Mouse (Mus musculus) spleen, embryonic (tissue): ENCODE data around the gene Alppl2.

ENCODE experiments used
- CTCF ChIA-PET: fragments of 350-600 bp; sonication (Branson Sonifier 250); formaldehyde crosslinking; loops from one replicate; lab custom pipeline; 2022; lab: Charles Lee

Alppl2 gene

DNA sequence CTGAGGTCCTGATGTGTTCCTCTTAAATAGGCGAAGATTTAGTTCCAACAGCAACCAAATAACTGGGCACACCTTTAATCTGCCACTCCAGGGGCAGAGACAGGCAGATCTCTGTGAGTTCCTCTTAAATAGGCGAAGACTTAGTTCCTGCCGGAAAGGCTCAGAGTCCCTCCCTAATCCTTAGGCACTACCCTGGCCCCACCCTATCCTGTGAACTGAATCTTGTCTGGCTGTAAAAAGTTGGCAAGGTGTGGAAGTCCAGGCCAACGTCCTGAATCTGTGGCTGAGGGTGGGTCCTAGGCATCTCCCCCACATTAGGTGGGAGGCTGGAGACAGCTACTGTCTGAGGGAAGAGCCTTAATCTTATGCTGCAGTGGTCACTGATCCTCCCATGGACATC lies at the start of gene Alppl2:
TSS of gene Alppl2 (minus strand) at position 101 of the 400 bp plus-strand sequence.
- CTCF ChIA-PET, result no interaction called here

DNA sequence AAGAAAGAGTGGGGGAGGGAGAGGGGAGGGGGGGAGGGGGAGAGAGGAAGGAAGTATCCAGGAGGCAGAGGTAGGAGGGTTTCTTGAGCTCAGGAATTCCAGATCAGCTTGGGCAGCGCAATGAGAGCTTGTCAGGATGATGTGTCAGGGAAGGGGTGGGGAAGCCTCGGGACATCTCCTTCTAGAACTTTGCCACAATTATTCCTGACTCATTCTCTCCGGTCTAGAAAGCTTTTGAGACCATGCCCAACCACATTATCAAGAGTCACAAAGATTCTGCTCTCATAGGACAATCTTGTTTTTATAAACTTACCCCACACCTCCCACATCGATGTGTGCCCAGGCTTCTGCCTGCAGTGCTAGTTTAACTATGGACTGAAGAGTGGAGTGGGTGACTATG lies 42.1 kb upstream of the Alppl2 start:
- CTCF ChIA-PET, result no interaction called here

- CTCF ChIA-PET, result no interaction called here
Measured at GRCm38 (mm10) chr1:87127206-87128030, 37.7 kb upstream of the Alppl2 start.

GRCm38 (mm10) chr1:87124673-87125072 lies 34.9 kb upstream of the Alppl2 start, which contains the start of gene Akp3:
TSS of gene Akp3 (plus strand) at chr1:87124973.
- CTCF ChIA-PET, result no interaction called here

- CTCF ChIA-PET, result no interaction called here
Measured at GRCm38 (mm10) chr1:87114784-87115183, 25.1 kb upstream of the Alppl2 start.

GRCm38 (mm10) chr1:87111719-87112354 lies 22.1 kb upstream of the Alppl2 start:
- CTCF ChIA-PET, result interaction anchor here (0.6 kb wide), 1 partner anchor 258 kb away, joined by 8 read pairs; no protein-coding TSS in a partner anchor

DNA sequence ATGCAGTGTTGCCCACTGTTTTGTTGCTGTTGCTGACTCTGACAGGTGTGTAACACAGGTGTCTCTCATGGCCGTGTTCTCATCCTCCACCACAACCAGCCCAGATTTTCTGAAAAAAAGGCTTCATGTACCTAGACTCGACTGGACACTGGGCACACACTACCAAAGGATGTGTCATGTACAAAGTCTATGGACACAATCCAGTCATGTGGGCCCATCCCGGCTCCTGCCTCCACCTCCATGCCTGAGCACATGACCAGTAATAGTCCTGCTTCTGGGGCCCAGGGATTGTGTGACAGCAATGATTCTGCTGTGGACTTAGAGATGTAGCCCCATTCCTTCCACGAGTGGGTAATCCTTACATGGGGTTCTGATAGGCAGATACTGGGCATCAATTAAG lies 18.8 kb upstream of the Alppl2 start:
- CTCF ChIA-PET, result no interaction called here

DNA sequence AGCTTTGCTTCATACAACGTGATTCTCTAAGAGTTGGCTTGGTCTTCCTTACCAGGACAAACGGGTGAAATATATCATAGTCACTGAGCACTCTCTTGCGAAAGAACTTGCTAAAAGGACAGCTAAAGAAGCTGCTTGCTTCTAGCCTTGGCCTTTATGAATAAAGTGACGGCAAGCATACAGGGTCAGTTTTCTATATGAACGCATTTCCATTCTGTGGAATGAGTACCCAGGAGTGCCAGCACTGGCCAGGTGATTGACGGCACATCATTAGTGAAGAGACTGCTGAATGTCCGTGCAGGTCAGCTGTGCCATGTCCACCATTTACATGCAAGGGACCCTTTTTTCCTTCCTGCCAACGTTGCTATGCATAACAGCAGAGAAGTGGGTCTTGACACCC lies 16.8 kb upstream of the Alppl2 start:
- CTCF ChIA-PET, result no interaction called here

GRCm38 (mm10) chr1:87103936-87104335 lies 14.2 kb upstream of the Alppl2 start:
- CTCF ChIA-PET, result no interaction called here

GRCm38 (mm10) chr1:87102114-87102513 lies 12.4 kb upstream of the Alppl2 start:
- CTCF ChIA-PET, result no interaction called here

- CTCF ChIA-PET, result no interaction called here
Measured at GRCm38 (mm10) chr1:87101411-87101810, 11.7 kb upstream of the Alppl2 start, which contains the start of gene Alpi. TSS of gene Alpi (minus strand) at chr1:87101606.

GRCm38 (mm10) chr1:87098358-87098975 lies 8.7 kb upstream of the Alppl2 start:
- CTCF ChIA-PET, result no interaction called here

GRCm38 (mm10) chr1:87095642-87096041 lies 5.9 kb upstream of the Alppl2 start:
- CTCF ChIA-PET, result no interaction called here

DNA sequence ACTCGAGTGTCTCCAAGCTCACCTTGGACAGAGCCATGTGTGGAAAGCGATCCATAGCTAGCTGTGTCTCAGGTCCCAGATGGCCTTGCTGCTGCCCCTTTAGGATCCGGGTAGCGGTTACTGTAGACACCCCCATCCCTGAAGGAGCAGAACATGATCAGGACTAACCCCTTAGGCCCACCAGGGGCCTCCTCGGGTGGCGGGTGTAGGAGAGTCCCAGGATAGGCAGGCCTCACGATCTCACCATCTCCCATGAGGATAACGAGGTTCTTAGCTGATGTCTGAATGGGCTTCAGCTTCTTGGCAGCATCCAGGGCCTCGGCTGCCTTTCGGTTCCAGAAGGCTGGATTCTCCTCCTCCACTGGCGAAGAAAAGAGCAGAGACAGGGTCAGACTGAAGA lies 477 bp downstream of the Alppl2 start:
- CTCF ChIA-PET, result no interaction called here

DNA sequence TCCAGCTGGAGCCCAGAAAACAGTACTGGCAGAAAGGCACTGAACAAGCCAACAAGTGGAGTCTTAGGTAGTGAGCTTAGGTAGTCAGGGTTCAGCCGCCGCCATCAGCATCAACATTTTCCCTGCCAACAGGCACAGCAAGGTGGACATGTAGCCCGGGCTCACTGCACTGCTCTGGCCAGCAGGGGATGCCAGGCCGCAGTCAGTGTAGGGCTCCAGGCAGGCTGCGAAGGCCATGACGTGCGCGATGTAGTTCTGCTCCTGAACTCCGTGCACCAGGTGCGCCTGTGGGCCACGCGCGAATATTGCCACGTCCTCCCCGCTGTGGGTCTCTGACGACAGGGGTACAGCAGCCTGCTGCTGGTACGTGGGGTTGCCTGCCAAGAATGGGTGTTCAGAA lies 2.8 kb downstream of the Alppl2 start:
- CTCF ChIA-PET, result no interaction called here

- CTCF ChIA-PET, result no interaction called here
Measured at GRCm38 (mm10) chr1:87086196-87086595, 3.5 kb downstream of the Alppl2 start.

GRCm38 (mm10) chr1:87073776-87074175 lies 16.0 kb downstream of the Alppl2 start:
- CTCF ChIA-PET, result no interaction called here

DNA sequence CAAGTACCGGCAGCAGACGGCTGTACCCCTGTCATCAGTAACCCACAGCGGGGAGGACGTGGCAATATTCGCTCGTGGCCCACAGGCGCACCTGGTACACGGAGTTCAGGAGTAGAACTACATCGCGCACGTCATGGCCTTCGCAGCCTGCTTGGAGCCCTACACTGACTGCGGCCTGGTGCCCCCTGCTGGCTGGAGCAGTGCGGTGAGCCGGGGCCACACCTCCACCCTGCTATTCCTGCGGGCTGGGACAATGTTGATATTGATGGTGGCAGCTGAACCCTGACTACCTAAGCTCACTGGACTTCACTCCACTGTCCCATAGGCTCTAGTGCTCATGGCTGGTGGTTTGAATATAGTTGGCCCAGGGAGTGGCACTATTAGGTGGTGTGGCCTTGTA lies 19.0 kb downstream of the Alppl2 start:
- CTCF ChIA-PET, result no interaction called here

DNA sequence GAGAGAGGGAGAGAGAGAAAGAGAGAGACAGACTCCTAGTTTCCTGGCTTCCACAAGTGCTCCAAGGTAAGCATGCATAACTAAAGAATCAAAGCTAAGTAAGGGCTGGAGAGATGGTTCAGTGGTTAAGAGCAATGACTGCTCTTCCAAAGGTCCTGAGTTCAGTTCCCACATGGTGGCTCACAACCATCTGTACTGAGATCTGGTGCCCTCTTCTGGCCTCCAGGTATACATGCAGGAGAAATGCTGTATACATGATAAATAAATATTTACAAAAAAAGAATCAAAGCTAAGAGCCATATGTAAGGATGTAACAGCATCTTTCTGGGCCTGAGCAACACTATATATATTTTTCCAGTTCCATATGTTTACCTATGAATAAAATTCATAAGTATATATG lies 28.8 kb downstream of the Alppl2 start:
- CTCF ChIA-PET, result no interaction called here

GRCm38 (mm10) chr1:87059042-87059665 lies 30.6 kb downstream of the Alppl2 start:
- CTCF ChIA-PET, result no interaction called here

DNA sequence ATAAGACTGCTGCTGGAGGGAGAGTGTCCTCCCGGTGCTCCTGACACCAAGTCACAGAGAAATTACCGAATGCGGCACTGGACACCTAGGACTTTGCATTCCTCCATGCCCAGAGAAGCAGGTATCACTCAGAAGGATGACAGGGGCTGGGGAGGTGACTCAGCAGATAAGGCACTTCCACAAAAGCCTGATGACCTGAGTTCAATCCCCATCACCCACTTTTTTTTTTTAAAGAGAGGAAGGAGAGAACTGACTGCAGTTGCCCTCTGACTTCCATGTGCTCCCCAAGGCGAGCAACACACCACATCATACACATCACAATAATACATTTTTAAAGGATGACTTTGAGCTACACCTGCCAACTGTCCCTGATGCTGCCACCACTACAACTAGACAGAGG lies 32.7 kb downstream of the Alppl2 start:
- CTCF ChIA-PET, result no interaction called here

DNA sequence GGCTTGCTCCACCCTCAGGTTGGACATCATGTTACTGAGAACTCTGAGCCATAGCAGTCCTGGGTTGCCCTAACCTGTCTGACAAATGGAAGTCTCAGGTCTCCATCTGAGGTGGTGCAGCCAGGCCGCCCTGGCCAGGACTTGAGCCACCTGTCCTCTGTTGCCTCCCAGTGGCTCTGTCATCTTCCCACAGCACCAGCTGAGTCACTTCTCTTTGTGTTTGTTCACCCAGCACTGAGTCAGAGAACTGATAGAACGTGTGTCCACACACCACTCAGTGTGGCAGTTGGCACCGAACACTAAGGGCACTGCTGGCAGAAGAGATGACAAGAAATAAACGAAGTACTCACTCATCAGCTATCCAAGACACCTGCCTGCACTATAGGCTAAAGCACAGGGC lies 38.4 kb downstream of the Alppl2 start:
- CTCF ChIA-PET, result no interaction called here
